Mouse (Mus musculus): ENCODE data around the gene Metap2. TPM values are rescaled to one million over a fixed set of nuclear protein-coding genes. Genes with fewer than 3 reads are reported as not detected.

Gene Metap2
- 158 and 165 TPM in 2 replicates for polyA plus RNA-seq (2012; rRNA removed)

GRCm38 (mm10) chr10:93897043-93897646 is at the start of gene Metap2:
Gene Metap2, minus strand, starts transcription at chr10:93897093.

GRCm38 (mm10) chr10:93830931-93831729 is 65.8 kb downstream of the Metap2 start, which contains the start of gene Usp44:
Gene Usp44, plus strand, starts transcription at chr10:93831555.

Other genes with a start within 250 kb of the Metap2 start
- 0.75 and 0.92 TPM in 2 replicates for gene Usp44, start 65.5 kb downstream of the Metap2 start, polyA plus RNA-seq (2012; rRNA removed)
- 48.0 and 56.5 TPM in 2 replicates for gene Vezt, start 138.7 kb upstream of the Metap2 start, polyA plus RNA-seq (2012; rRNA removed)
- 4.6 and 5.2 TPM in 2 replicates for gene Fgd6, start 138.9 kb upstream of the Metap2 start, polyA plus RNA-seq (2012; rRNA removed)

Measured in central nervous system, embryonic 14 days (tissue).